Mouse (Mus musculus) heart, adult 9 months (tissue): Measurements from ENCODE around the gene Gm10197.

Experiments
- DNase-seq, 2 experiments: peaks; one replicate each; pipeline ENCODE4 v3.0.0; 2022; ENCODE audit warnings: low spot score in 2 of 2

Gene Gm10197

DNA sequence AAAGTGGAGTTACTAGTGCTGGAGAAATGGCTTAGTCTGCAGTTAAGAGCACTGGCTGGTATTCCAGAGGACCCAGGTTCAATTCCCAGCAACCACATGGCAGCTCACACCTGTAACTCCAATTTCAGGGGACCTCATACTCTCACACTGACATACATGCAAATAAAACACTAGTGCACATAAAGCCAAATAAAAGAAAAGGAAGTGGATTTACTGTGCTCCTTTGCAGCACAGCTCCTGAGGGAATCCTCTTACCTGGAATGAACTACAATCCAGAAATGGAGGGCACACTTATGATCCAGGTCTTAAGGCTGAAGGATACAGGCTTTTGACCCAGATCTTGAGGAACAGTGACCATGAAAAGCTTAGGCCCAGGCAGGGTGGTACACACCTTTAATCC lies 22.1 kb upstream of the Gm10197 start:
- no peak for DNase-seq

DNA sequence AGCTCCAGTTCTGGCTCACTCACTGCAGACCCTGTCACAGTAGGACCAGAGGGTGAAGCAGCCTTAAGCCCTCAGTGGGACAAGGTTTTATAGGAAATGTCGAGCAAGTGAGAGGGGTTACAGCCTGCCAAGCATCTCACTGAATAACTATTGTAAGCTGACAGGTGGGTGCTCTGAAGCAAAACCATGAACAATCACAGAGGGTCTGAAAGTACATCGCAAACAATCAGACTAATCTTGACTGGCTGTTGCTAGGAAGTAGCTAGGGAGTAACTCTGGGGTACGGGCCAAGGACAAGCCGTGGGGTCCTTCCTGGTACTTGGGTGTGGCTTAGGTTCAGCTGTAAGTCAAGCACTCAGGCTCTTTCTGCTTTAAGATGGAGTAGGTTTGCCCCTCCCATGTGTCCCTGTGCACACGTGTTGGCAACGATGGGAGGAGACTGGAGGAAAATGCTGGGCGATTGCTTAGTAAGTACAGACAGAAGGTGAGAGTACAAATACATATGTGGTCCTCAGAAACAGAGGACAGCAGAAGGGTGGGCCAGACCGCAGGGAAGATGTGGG lies 21.3 kb upstream of the Gm10197 start:
- DNase-seq: no peak

DNA sequence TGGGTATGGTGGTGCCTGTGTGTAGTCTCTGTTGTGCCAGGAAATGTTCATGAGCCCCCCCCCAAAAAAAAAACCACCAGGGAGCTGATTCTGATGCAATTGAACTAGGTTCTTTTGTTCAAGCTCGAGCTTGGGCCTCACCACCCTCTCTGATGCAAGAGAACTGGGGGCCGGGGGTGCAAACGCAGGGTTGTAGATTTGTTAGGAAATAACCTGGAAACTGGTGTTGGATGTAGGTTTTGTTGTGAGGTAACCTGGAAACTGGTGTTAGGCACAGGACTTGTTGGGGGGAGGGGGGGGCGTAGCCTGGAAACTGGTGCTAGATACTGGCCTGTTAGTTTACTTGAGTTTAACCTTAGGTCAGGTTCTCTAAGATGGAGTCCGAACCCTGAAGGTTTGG lies 20.2 kb upstream of the Gm10197 start:
- no peak for DNase-seq

DNA sequence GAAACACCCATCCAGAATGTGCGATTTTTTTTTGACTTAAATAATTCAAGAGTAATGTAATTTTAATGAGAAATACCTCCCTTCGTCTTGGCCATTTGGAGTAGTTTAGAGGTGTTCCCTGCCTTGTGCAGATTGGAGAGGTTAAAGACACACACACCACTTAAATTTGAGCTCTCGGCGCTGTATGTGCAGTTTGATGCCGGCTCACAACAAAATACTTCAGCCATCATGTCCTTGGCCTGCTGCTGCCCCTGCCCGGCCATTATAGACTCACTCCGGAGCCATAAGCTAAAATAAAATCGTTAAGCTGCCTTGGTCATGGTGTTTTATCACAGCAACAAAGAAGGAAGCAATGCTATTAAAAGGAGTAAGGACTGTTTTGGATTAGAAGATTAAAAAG lies 19.8 kb upstream of the Gm10197 start:
- DNase-seq: no peak

DNA sequence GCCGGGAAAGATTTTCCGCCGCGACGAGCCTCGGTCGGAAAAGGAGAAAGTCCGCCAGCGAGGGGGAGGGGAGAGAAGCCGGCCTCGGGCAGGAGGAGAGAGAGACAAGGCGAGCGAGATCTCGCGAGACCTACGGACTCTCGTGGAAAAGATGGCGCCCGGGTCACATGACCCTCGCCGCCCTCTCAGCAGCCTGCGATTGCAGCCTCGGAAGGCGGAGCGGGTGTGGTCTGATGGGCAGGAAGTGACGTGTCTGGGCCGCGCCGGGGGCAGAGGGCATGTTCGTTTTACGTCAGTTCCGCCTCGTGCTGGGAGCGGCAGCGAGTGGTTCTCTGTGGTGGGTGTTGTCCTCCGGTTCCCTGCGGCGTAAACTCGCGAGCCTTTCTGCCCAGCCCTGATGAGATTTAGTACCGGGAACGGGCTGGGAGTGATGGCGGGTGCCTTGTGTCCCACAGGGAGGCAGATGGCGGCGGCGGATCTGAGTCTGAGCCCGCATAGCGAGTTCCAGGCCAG lies 19.0 kb upstream of the Gm10197 start, which contains the start of gene Smndc1:
TSS of gene Smndc1 (minus strand) at position 84 of the 513 bp plus-strand sequence.
- DNase-seq: peak; percentile 99

DNA sequence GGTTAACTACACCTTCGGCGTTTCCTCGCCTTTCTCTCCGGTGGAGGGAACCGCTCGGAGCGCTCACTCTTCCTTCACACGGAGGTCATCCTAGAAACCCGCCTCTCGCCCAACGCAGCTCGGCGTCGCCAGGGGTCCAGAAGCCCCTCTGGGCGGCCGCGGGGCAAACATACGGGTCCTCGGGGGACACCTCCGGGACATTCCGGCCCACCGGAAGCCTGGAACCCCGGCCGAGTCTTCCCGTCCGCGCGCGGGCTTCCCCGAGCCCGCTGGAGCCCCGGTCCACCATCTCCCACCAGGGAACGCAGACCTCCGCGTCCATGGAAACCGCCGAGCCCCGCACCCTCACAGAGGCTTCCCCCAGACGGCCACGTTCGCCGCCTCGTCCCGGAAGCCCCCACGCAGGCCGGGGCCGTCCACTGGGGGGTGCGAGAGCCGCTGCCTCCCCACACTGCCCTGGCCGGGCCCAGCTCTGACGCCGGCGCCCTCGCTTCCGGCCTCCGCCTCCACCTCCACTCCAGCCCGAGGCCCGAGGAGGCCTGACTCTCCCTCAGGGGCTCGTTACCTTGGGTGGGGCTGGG lies 18.4 kb upstream of the Gm10197 start:
- no peak for DNase-seq

DNA sequence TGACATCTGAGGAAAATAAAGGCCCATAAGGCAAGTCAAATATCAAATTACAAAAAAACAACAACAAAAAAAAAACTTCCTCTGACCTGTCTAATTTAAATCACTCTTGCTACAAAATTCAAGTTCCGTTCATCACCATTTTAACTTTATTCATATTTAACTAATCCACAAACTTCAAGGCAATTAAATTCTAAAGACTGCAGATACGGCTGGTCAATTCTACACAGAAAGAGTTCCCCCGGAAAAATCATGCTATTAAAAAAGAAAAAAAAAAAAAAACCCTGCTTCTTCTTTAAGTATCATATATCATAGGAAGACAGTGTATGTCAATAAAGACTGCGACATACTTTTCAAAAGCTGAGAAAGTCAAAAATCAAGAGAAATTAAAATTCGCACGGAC lies 17.9 kb upstream of the Gm10197 start:
- no peak for DNase-seq

DNA sequence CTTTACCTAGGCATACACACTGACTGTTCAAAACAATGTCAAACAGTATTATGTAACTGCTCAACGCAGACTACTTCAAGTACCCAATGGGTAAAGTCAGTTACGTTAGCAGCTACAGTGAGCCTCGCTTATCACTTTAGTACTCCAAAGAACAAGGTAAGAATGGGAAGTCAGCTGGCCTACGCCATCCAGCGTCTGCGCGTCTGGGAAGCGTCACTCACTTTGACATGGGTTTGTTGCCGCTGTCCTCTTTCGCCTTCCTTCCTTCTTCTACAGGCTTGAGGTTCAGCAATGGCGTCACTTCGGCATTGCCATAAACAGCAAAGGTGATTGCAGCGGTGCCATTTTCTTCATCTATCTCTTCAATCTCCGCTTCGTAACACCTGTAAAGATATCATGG lies 11.8 kb upstream of the Gm10197 start:
- no peak for DNase-seq

DNA sequence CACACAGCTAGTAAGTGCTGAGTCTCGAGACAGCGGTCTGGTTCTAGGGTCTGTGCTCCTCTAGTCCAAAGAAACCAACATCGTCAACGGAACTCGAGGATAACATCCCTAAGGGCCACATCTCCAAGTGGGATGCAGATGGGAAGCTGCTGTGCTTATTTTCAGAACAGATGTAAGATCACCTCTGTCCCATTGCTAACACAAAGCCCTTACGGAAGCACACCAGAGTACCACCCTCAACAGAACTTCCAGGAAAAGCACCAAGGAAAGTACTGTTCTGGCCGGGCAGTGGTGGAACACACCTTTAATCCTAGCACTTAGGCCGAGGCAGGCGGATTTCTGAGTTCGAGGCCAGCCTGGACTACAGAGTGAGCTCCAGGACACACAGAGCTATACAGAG lies 6.9 kb upstream of the Gm10197 start:
- no peak for DNase-seq

DNA sequence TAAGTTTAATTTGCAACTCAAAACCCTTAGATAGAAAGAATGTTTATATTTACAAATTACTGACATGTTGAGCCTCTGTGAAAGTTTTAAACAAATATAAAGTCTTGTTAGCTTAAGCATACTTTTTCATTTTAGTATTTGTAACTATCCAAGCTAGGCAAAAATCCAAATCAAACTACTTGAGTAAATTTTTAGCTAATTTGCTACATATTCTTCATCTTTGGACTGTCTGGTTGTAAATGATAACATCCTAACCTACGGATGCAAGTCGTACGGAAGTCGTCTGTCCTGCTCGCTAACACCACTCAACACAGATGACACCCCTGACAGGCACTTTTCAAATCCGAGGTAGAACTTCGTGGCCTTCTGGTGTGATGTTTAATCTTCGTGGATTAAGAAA lies 6.1 kb upstream of the Gm10197 start:
- DNase-seq: no peak

DNA sequence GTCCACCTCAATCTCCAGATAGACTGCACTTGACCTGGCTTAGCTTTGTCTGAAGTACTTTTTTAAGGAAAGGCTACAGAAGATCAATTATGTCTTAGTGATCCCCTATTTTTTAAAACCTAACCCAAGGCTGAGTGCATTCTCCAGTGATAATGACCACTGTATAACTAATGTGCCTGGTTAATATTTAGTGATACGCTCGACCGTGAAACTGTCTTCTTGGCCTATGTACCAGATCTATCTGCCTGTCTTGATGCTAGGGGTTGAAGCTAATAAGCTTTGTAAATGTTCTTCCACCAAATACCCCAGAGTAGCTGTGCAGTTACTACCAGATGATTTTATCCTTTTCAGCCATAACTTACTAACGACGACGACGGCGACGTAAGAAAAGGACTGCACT lies 4.2 kb upstream of the Gm10197 start:
- no peak for DNase-seq

DNA sequence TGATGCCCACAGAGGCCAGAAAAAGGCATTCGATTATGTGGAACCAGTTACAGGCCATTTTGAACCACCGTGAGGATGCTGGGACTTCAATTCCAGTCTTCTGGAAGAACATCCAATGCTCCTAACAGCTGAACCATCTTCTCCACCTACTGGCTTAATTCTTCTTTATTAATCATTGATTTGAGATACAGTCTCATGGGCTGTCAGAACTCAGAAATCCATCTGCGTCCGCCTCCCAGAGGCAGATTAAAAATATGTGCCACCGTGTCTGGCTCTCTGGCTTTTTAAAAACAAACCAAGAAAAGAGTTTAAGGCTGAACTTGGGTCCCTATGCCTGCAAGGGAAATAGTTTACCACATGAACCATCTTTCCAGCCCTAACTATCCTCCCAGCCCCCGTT lies 3.7 kb upstream of the Gm10197 start:
- DNase-seq: no peak

DNA sequence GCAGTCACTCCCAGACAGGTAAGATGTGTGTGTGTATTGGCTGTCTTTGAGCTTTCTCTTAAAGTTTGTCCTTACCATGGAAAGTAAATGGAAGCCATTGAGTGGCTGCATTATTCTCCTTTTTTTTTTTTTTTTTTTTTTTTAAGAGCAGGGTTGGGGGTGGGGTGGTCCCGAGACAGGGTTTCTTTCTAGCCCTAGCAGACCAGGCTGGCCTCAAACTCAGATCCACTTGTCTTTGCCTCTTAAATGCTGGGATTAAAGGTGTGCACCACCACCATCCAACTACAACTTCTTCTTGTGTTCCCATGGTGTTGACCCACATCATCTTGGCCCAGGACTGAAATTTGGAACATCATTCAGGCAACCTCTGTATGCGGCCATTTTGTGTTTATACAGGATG lies 2.0 kb upstream of the Gm10197 start:
- no peak for DNase-seq

DNA sequence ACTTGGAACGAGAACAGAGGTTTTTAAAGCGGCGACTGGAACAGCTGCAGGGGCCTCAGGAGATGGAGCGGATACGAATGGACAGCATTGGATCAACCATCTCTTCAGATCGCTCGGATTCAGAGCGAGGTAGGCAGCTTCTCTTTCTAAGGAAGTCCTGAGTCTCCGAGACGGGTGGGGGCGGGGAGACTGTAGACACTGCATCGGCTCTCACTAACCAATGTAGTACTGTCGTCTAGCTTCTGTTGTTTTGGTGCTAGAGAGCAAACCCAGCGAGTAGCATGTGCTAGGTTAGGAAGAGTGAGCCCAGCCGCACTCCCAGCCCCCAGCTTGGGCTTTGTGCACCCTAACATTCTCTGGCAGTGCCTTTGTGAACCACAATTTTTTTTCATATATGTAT lies 1.3 kb downstream of the Gm10197 start:
- no peak for DNase-seq

DNA sequence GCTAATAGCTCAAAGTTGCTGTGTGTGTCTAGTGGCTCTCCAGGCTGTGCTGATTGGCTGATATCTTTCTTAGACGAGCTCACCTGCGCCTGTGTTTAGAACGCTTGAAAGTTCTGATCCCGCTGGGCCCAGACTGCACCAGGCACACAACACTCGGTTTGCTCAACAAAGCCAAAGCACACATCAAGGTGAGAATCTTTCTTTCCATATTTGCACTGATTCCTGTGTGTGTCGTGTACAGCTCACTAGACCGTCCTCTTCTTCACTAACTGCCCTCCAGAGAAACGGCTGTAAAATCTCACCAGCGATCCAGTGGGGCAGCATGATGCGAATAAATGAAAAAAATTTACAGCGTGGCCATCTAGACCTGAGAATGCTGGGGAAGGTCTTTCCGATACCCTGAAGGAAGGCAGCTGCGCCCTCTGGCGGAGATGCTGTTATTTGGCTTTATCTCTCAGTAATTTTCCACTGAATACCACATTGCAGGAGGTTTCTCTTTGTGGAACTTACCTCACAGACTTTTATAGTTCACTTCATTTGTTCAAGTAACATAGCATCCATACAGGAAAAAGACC lies 2.0 kb downstream of the Gm10197 start:
- DNase-seq: peak; percentile 56 to 74

DNA sequence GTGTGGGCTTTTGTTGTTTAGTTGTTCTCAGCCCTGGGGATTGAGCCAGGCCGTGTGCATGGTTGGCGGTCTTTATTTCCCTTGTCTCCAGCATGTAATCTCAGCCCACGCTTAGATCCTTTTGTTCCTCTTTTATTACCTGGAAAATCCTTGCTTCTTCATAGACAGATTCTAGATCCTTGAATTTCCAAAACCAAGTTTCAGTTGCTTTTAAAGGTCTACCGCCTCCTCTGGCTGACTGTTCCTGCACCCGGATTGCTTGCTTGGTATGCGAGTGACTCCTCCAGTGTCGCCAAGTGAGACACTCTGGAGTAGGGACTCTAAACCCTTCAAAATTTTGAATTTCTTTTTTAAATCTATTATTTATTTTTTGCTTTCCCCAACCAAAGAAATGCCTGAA lies 4.7 kb downstream of the Gm10197 start:
- no peak for DNase-seq

DNA sequence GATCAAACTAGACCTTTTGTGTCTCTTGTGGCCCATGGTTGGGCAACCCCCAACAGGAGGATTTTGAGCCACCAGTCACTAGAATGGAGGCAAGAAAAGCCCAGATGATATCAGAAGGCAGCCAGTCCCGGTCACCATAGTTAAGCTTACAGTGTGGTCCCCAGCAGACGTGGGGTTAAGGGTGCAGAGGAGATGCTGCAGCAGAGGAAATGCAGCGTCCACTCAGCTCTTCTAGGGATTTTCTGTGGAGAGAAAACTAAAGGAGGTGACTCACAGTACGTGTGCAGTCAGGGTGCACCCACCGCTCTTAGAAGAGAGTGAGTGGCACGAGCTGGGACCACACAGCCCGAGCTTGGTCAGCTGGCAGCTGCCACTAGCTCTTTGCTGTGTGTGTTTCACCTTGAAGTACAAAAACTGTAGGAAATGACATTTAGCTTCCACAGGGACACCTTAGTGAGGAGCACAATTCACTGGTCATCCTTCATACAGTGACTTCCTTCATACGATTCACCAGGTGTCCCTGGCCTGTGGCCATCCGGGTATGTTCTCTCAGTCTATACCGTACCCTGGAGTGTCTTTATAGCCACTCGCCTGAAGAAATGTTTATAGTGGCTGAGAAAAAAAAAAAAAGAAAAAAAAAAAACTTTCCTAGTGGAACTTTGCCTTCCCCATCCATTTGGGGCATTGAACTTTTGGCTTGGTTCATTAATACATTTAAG lies 5.3 kb downstream of the Gm10197 start:
- no peak for DNase-seq

DNA sequence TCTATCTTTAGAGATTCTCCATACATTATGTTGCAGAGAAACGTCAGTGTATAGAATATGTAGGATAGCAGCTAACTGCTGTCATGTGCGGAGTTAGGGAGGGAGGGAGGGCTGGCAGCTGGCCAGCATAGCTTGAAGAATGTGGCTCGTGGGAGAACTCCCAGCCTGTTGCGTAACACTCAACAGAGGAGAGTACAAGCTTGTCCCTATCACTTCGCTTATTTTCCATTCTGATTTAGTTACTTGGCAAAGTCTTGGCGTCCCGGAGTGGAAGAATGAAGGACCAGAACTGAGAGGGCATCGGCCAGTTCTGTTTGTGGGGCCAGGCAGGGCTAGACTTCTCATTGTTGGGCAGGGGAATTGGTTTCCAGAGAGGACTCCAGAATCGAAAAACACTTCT lies 6.6 kb downstream of the Gm10197 start:
- DNase-seq: peak; percentile 76 to 80

DNA sequence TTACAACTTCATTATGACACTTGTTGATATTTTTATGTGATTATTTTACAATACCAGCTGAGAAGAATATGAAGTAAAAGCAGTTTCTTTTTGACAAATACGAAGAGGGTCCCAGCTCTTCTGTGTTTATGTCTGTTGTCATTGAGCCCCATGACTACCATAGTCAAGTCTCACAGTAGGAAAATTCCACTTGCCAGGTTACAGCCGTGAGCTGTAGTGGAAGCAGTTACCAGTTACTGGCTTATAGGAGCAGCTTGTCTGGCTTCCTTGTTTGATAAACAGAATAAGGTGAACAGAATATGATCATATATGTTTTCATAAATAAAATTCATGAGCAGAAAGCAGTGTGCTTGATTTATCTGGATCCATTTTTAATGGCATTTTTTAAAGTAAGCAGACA lies 7.0 kb downstream of the Gm10197 start:
- no peak for DNase-seq

DNA sequence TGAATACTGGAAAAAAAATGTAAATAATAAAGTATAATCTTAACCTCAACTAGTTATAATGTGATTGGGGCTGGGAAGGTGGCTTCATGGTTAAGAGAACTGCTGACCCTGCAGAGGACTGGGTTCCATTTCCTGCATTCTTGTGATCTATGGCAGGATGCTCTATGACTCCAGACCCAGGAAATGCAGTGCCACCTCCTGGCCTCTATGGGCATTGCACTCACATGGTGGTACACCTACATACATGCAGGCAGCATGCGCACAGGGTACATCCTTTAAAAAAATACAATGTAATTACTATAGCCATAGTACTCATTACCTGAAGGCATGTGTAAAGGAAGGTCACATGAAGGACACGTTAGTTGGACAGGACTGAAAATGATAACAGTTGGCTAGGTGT lies 8.6 kb downstream of the Gm10197 start:
- no peak for DNase-seq

DNA sequence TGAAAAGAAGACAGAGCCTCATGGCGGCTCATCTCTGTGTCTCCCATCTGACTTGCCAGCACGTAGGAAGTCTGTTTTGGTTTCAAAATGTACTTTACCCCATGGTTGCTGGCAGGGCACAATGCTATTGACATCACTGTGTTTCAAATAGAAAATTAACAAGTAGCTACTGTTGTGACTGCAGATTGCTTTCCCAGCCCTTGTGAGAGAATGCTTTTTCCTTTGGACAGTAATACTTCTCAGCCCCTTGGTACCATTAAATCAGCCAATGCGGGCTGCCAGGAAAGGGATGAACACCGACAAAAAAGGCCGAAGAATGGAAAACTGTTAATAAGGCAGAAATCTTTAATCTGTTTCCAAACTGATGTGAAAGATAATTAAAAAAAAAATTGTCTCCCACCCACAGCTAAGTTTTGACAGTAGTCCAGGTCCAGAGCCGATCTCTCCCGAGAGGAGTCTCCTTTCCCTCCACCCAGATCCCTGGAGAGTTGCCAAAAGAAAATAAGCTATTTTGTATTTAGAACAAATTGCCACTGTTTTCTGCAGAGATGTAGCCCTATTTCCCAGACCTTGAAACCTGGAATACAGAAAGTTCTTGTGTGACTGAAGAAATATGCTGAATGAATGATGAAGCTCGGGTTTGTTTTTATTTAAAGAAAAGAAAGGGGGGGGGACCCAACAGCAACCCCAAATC lies 11.2 kb downstream of the Gm10197 start:
- DNase-seq: peak in 1 of 2 experiments; percentile 23
